Mouse (Mus musculus): ENCODE measurements around the gene Piezo1. TPM values are rescaled to one million over a fixed set of nuclear protein-coding genes. Genes with fewer than 3 reads are reported as not detected.
A peak's percentile ranks its signal among the peaks of the same experiment; 100 is the strongest.

The Piezo1 gene
- total and polyA plus RNA-seq, 2 experiments = 2.2 to 11.1 TPM

DNA sequence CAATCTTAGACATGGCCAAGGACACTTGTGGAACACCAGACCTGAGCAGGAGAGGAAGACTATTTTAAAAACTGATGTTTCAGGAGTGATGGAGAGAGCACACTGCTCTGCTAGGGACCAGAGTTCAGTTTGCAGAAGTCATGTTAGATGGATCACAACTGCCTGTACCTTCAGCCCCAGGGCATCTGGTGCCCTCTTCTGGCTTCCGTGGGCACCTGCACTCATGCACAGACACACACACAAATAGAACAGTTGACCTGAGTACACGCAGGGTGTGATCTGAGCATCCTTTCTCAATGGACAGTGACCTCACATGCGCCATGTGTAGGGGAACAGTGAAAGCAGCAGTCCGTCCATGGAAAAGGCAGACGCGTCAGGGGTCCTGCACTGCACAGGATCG lies 67.3 kb downstream of the Piezo1 start:
- Histone ChIP-seq H3K4me1 (ENCODE audit: control insufficient read depth, insufficient read depth, low read length) (no peaks in the 10 kb centered on the region), H3K36me3 (ENCODE audit: control insufficient read depth, insufficient read depth, low read length) (peaks cover 7% of the 10 kb centered on the region; the same call in 1 of the 2 replicates), H3K27me3 (ENCODE audit: control insufficient read depth, insufficient read depth, low read length) (no peaks in the 10 kb centered on the region), H3K9ac (ENCODE audit: low read depth, low read length) (no peak overlapping the region), H3K79me2 (ENCODE audit: control insufficient read depth, insufficient read depth, low read length) (no peaks in the 10 kb centered on the region), H3K4me3 (ENCODE audit: insufficient read depth, low read depth, low read length) (no peak overlapping the region), H3K27ac (replicated peaks; ENCODE audit: insufficient read depth, low read depth, low read length) (no peak overlapping the region)
- no peak for TF ChIP-seq POLR2A (IDR thresholded peaks at IDR 0.05; ENCODE audit: extremely low read depth, insufficient read depth, low read length)
- peak; percentile 56 for TF ChIP-seq CTCF (IDR thresholded peaks at IDR 0.05; ENCODE audit: low read depth, low read length)
- WGBS = 97% methylated on average over 7 of the region's 7 CpGs
- no peak for DNase-seq (ENCODE audit: extremely low read depth, low read depth, low spot score)

DNA sequence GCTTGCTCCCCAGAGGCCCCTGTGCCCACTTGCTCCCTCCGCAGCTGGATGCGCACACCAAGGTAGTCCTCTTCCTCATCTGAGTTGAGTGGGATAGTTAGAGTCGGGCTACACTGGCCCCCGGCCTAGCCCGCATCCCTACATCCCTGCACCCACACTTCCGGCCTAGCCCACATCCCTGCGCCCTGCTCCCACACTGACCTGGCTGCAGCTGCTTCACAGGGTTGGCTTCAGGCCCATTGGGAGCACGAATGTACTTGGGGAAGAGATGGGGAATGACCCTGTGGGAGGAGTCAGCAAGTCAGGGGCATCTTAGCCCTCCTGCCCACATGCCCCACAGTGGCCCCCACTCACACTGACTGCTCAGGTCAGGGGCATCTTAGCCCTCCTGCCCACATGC lies 68.7 kb downstream of the Piezo1 start:
- Histone ChIP-seq H3K79me2 (ENCODE audit: control insufficient read depth, insufficient read depth, low read length) (no peaks in the 10 kb centered on the region), H3K27me3 (ENCODE audit: control insufficient read depth, insufficient read depth, low read length) (no peaks in the 10 kb centered on the region), H3K4me1 (ENCODE audit: control insufficient read depth, insufficient read depth, low read length) (no peaks in the 10 kb centered on the region), H3K27ac (replicated peaks; ENCODE audit: insufficient read depth, low read depth, low read length) (no peak overlapping the region), H3K4me3 (ENCODE audit: insufficient read depth, low read depth, low read length) (no peak overlapping the region), H3K9ac (ENCODE audit: low read depth, low read length) (no peak overlapping the region), H3K36me3 (ENCODE audit: control insufficient read depth, insufficient read depth, low read length) (peaks cover 7% of the 10 kb centered on the region; the same call in 1 of the 2 replicates)
- WGBS = 87% methylated on average over 8 of the region's 8 CpGs
- no peak for TF ChIP-seq POLR2A (IDR thresholded peaks at IDR 0.05; ENCODE audit: extremely low read depth, insufficient read depth, low read length)
- TF ChIP-seq CTCF (IDR thresholded peaks at IDR 0.05; ENCODE audit: low read depth, low read length) = no peak
- no peak for DNase-seq (ENCODE audit: extremely low read depth, low read depth, low spot score)

- Histone ChIP-seq H3K4me3 (ENCODE audit: insufficient read depth, low read depth, low read length) (peak within 1 kb of the TSS; percentile 99), H3K36me3 (ENCODE audit: control insufficient read depth, insufficient read depth, low read length) (peaks cover 4% of the 10 kb centered on the region; the same call in 1 of the 2 replicates), H3K27me3 (ENCODE audit: control insufficient read depth, insufficient read depth, low read length) (no peaks in the 10 kb centered on the region), H3K27ac (replicated peaks; ENCODE audit: insufficient read depth, low read depth, low read length) (peak within 1 kb of the TSS; percentile 66), H3K4me1 (ENCODE audit: control insufficient read depth, insufficient read depth, low read length) (peaks cover 11% of the 10 kb centered on the region), H3K9ac (ENCODE audit: low read depth, low read length) (peak within 1 kb of the TSS; percentile 100), H3K79me2 (ENCODE audit: control insufficient read depth, insufficient read depth, low read length) (peaks cover 18% of the 10 kb centered on the region)
- WGBS = under 1% methylated on average over 103 of the region's 103 CpGs
- TF ChIP-seq POLR2A (IDR thresholded peaks at IDR 0.05; ENCODE audit: extremely low read depth, insufficient read depth, low read length) = no peak
- TF ChIP-seq CTCF (IDR thresholded peaks at IDR 0.05; ENCODE audit: low read depth, low read length) = no peak
- peak; percentile 44 for DNase-seq (ENCODE audit: extremely low read depth, low read depth, low spot score)
Observed at GRCm38 (mm10) chr8:122475580-122476320, 75.4 kb downstream of the Piezo1 start, which contains the start of the genes Rnf166 and Ctu2. TSS of gene Rnf166 (minus strand) at chr8:122476064. TSS of gene Ctu2 (plus strand) at chr8:122476143.

DNA sequence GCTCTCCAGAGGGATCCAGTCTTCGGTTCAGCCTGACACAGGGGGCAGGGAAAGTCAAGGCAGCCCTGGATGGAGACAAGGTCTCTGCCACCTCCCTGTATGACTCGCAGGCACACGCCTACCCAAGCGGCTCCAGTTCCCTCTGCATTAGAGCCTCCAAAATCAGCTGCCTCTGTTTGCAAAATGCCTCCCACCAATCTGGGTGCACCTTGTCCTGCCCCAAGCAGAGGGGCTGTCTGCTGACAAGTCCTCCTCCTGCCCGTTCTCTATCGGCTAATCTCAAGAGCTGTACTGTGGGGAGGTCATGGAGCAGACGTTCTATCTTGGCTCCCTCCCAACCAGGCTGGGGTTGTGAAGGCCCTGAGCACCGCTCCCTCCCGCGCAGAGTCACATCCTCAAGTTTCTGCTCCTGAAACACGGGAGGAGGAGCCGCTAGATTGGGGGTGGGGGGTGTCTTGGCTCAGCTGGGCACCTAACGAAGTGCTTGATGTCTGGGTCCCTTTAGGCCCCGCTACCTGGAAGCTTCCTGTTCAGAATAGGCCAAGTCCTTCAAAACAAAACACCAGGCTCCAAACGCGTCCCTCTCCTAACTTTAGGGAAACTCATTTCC lies 76.1 kb downstream of the Piezo1 start:
- H3K9ac ChIP-seq (ENCODE audit: low read depth, low read length) = peak overlapping the region; percentile 100
- peak; percentile 38 for DNase-seq (ENCODE audit: extremely low read depth, low read depth, low spot score)
- 3% methylated on average over 16 of the region's 16 CpGs for WGBS
- peaks cover 4% of the 10 kb centered on the region; the same call in 1 of the 2 replicates for H3K36me3 ChIP-seq (ENCODE audit: control insufficient read depth, insufficient read depth, low read length)
- H3K27me3 ChIP-seq (ENCODE audit: control insufficient read depth, insufficient read depth, low read length) = no peaks in the 10 kb centered on the region
- no peak overlapping the region for H3K27ac ChIP-seq (replicated peaks; ENCODE audit: insufficient read depth, low read depth, low read length)
- peak overlapping the region; percentile 99 for H3K4me3 ChIP-seq (ENCODE audit: insufficient read depth, low read depth, low read length)
- H3K4me1 ChIP-seq (ENCODE audit: control insufficient read depth, insufficient read depth, low read length) = peaks cover 11% of the 10 kb centered on the region
- peaks cover 18% of the 10 kb centered on the region for H3K79me2 ChIP-seq (ENCODE audit: control insufficient read depth, insufficient read depth, low read length)
- TF ChIP-seq CTCF (IDR thresholded peaks at IDR 0.05; ENCODE audit: low read depth, low read length) (no peak), POLR2A (IDR thresholded peaks at IDR 0.05; ENCODE audit: extremely low read depth, insufficient read depth, low read length) (no peak)

DNA sequence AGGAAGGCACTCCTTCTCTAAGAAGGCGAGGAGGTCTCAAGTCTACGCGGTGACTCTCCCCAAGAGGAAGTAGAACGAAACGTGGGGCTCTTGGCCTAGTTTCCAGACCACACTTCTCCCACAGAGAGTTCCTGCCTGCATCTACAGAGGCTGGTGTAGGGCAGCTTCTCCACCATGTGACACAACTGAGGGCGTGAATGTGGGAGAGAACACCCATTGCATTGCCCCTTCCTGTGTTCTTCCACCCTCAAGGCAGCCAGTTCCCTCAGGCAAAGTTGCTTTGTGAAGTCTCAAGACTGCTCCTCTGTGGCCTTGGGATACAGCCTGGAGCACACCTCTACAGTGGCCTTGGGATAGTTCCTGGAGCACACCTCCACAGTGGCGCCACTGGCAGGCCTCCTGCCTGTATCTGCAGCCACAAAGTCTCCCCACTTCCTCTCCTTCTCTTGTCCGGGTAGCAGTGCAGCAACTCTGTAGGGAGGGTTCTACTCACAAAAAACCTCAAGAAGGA lies 77.2 kb downstream of the Piezo1 start:
- Histone ChIP-seq H3K4me3 (ENCODE audit: insufficient read depth, low read depth, low read length) (no peak overlapping the region), H3K27ac (replicated peaks; ENCODE audit: insufficient read depth, low read depth, low read length) (0 out of 2 replicates have a peak overlapping the region, but pooled peaks have one; percentile 29)

More for the DNA sequence above, 77.2 kb downstream of the Piezo1 start:
- peaks cover 18% of the 10 kb centered on the region for H3K79me2 ChIP-seq (ENCODE audit: control insufficient read depth, insufficient read depth, low read length)
- WGBS = 87% methylated on average over 8 of the region's 8 CpGs
- DNase-seq (ENCODE audit: extremely low read depth, low read depth, low spot score) = peak; percentile 35
- H3K9ac ChIP-seq (ENCODE audit: low read depth, low read length) = no peak overlapping the region
- H3K36me3 ChIP-seq (ENCODE audit: control insufficient read depth, insufficient read depth, low read length) = no peaks in the 10 kb centered on the region
- TF ChIP-seq CTCF (IDR thresholded peaks at IDR 0.05; ENCODE audit: low read depth, low read length) (no peak), POLR2A (IDR thresholded peaks at IDR 0.05; ENCODE audit: extremely low read depth, insufficient read depth, low read length) (no peak)
- peaks cover 16% of the 10 kb centered on the region for H3K4me1 ChIP-seq (ENCODE audit: control insufficient read depth, insufficient read depth, low read length)
- H3K27me3 ChIP-seq (ENCODE audit: control insufficient read depth, insufficient read depth, low read length) = no peaks in the 10 kb centered on the region
